Mouse (Mus musculus): ENCODE measurements around the gene Orc3.

The Orc3 gene

DNA sequence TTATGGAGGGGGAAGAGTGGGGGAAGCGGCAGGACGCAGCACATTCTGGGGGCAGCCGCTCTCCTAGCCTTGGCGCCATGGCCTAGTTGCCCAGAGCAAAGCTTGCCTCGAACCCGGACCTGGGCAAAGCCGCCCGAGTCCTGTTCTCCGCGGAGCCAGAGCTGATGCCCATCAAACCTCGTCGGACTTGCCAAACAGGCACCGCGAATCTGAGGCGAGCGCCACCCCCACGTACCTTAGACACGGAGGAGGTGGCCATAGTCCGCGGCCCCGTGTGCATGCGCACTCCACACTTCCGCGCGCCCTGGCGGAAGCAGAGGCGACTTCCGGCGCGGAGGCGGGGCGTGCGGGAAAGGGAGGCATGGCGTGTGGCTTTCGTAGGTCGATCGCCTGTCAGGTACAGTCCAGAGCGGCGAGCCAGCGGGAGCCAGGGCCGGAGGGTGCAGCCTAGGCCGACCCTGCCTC lies at the start of gene Orc3, which contains the start of gene Rars2:
Gene Orc3, minus strand, starts transcription at position 315 of the 465 bp plus-strand sequence.
Gene Rars2, plus strand, starts transcription at position 328 of the 465 bp plus-strand sequence.
- DNase-seq: peak; percentile 91

DNA sequence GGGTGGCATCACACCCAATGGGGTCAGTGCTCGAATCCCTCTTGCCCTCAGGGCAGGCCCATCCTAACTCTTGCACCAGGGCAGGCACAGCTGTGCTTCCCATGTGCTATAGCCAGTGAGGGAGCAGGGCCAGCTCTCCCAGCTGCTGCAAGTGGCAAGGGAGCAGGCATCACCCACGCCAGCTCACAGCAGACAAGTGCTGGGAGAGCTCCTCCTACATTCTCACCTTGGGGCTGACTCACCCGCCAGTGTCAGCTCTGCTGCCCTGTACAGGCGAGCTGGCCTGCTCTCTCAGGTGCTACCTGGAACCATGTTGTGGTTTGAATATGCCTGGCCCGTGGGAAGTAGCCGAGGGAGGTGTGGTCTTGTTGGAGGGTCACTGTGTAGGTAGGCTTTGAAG lies 47.2 kb upstream of the Orc3 start:
- no peak for DNase-seq

DNA sequence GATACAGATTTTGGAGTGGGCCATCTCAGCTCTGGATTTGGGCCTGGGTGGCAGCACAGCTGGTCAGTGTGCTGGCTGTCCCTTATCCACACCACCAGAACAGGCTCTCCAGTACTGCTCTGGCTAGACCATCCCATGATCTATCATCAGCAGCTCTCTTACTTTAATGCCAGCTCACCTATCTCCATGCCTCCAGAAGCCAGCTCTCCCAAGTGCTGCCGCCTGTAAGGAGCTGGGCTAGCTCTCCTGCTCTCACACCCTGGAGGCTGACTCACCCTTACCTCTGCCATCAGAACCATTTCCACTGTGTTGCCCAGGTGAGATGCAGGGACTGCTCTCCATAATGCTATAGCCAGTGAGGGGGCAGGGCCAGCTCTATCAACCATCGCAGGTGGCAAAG lies 46.8 kb upstream of the Orc3 start:
- DNase-seq: no peak

DNA sequence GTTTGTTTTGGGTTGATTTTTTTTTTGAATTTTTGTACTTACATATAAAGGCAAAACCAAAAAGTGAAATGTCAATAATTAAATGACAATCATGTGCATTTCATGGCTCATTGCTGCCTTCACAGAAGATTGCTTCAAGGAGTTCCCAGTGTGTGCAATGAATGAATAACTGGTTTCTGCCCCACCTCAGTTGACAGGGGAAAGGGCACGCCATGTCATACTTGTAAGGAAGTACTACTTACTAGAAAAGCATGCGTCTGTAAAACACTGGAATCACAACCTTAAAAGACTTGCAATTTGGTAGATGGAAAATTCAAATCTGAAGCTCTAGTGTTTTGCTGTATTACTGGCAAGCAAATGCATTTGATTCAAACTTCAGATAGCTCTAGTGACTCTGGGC lies 44.3 kb upstream of the Orc3 start:
- DNase-seq: no peak

DNA sequence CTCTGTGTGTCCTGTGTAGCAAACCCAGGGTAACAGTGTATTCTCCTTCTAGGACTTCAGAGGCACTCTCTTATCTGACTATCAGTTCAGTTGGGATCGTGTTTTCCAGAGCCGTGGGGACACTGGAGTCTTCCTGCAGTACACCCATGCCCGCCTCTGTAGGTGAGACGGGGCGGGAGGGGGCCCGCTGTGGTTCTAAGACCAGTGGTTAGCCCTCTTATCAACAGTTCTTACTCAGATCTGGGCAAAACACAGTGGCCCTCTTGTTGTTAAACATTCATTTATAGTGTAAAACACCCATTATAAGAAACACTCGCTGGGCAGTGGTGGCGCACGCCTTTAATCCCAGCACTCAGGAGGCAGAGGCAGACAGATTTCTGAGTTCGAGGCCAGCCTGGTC lies 41.4 kb upstream of the Orc3 start:
- DNase-seq: no peak

DNA sequence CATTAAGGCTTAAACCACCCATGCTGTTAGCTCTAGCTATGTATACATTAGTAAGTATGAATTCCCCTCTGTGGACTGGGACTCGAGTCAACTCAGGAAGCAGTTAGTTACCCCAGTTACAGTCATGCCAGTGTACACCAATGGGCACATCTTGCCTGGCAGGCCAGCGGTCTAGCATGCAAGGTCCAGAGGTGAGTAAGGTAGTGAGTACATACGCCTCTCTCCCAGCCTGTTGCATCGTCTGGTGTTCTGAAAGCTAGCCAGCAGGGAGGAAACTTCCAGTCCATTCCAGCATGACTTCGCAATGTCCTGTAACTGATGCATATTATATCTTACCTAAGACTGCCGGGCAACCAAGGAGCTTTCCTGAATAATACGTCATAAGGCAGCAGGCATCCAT lies 38.4 kb upstream of the Orc3 start:
- DNase-seq: no peak

DNA sequence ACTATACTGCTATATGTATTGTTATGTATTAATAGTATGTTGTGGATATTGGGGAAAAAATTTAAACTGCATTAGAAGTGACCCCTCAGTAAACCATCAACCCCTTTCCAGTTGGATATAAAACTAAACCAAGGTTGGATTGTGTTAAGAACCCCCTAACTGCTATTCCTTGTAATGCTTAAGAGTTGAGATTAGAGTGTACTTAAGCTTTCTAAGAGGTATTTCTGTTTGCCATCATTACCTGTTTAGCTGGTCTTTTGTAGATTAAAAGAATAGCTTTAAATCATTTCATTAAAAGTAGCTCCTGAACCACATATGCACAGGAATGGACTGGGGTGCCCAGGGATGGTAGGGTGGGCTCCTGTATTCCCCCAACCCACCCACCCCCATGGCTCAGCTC lies 30.0 kb upstream of the Orc3 start:
- DNase-seq: no peak

DNA sequence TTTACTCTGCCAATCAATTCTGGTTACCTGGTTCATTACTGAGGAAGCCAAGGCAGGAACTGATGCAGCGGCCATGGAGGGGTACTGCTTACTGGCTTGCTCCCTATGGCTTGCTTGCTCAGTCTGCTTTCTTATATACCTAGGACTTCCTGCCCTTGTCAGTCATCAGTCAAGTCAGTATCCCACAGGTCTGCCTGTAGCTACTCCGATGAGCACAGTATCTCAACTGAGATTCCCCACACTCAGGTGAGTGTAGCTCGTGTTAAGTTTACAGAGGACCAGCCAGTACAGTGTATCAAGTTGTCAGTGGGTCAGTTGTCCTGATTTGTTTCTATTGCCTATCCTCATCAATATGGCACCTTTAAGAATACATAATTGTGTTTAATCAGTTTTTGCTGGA lies 26.0 kb upstream of the Orc3 start:
- no peak for DNase-seq

DNA sequence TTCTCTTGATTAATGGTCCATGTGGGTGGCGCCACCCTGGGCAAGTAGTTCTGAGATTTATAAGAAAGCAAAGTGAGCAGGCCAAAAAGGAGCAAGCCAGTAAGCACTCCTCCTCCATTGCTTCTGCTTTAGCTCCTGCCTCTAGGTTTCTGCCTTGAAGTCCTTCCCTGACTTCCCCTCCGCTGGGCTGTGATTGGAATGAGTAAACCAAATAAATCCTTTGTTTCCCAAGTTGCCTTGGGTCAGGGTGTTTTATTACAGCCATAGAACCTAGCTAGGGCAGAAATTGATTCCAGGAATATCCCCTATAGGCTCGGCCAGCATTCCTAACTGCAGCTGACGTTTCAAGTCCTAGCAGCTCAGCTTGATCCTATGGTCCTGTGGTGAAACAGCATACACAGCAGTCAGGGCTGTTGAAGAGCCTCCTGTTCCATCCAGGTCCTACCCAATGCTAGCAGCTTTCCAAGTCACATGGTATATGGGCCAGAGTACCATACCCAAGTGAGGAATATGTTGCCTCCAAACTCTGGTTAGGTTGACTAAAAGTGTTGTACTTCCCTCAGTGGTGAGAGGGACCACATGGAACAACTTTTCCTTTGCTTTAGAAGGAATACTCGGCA lies 25.1 kb upstream of the Orc3 start:
- no peak for DNase-seq

DNA sequence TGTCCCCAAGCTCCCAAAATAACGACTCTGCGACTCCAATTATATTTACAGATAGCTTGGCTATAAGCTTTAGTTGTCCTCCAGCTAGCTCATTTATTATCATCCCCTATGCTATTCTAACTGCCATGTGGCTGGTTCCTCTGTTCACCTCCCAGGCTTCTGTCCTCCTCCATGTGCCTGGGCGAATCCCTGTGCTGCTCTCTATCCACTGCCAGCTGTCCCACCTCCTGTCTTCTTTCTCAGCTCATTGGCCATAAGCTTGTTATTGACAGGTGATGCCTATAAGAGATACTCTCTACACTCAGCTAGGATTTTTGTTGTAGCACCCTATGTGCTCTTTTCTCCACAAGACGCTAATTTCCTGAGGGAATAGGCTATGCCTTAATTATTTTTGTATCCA lies 23.1 kb upstream of the Orc3 start:
- DNase-seq: no peak

DNA sequence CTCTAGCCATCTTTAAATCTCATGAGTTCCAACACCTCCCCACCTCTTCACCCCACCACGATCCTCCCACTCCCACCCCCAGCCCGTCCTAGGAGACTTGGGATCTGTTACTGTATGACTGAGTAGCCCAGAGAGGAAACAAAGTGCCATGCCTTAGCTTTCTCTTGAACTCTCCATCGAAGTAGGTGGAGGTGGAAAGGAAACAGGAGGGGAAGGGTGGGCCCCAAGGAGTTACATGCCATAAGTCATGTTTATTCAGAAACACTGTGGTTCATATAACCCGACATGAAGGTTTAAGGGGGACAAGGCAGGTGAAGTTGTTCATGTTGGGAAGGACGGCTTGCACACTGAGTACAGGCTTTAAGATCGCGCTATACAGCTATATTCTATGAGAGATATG lies 22.6 kb upstream of the Orc3 start:
- DNase-seq: no peak

DNA sequence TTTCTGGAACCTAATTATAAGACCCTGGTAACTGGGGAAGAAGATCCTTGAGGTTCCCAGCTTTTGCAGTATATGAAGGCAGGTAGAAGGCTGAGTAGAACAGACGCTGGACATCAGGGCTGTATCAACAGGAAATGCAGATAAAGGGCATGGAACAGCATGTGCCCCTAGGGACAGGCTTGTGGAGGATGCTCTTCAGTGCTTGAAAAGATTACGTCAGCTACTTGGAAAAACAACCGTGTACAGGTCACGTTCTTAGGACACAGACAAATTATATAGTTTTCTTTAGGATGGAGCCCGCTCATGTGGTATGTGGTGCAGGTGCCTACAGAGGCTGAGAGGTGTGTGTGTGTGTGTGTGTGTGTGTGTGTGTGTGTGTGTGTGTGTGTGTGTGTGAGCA lies 21.3 kb upstream of the Orc3 start:
- DNase-seq: no peak

DNA sequence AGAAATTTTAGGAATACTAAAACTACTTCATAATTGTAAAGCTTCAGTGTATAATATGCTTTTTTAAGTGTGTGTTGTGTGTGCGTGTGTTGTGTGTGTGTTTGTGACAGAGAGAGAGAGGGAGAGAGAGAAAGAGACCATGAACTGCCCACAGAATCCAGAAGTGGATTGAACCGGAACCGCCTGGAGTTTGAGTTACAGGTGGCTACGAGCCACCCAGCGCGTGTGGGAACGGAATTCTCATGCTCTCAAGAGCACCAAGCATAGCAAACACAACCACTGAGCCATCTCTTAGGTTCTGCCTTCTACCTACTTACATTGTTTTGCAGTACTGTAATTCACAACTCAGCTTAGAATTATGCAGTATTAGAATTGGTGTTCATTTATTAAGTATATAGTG lies 19.4 kb upstream of the Orc3 start:
- DNase-seq: no peak

DNA sequence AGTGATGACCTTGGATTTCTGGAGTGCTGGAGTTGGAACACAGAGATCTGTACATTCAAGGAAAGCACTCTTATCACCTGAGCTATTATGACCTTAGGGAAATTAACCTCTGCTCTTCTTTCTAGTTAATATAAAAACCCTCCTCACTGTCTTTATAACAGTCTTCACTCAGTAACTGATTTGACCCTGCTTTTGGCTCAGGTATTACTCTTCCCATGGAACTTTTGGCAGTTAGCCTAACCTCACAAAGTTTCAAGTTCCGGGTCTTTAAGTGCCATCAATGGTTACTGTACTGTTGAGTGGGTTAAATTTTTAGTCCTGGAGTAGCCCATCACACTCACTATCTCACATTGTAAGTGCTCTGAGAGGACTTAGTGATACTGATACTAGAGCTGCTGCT lies 15.2 kb upstream of the Orc3 start:
- DNase-seq: no peak

DNA sequence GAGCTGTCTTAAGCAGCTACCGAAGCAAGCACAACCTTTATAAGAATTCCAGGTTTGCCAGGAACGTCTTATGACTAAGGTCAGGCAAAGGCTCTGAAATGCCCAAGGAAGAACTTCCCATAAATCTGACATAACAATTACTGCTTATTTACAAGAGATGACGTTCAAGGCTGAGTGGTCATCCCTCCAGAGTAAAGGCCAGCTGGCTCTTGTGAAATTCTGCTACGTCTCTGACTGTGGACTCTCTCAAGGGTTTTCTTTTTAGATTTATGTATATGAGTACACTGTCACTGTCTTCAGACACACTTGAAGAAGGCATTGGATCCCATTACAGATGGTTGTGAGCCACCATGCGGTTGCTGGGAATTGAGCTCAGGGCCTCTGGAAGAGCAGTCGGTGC lies 11.7 kb upstream of the Orc3 start:
- no peak for DNase-seq

DNA sequence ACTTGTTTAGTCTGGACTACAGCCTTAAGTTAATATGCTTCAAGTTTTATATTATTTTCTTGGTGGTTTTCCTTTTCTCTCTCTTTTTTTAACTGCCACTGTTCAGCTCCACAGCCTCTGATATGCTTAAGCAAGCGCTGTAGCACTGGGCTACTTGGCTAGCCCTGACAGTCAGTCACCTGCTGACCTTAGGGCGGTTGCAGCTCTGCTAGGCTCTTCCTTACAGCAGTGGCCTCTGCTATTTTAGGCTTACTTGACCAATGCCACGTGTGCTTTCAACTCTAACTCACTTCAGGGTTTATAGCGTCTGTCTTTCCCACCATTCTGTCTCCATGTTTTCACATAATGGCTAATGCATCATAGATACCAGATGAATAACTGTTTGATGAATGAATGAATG lies 10.8 kb upstream of the Orc3 start:
- DNase-seq: no peak

DNA sequence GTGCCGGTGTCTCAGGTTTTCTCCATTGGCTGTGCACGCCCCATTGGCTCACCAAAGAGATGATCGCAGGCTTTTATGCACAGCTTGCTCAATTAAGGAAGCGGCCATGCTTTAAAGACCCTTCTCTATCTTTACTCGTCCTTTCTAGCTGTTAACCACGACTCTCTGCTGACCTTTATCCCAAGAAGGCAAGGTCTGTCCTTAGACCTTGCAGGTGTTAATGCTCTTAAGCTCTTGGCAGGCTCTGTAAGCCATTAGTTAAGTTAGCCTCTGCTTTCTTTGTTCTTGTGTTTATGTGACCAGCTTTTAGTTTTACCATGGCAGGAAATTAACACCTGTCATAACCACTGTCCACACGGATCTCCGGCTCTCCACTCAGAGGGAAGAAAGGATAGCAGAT lies 1.4 kb upstream of the Orc3 start:
- no peak for DNase-seq

DNA sequence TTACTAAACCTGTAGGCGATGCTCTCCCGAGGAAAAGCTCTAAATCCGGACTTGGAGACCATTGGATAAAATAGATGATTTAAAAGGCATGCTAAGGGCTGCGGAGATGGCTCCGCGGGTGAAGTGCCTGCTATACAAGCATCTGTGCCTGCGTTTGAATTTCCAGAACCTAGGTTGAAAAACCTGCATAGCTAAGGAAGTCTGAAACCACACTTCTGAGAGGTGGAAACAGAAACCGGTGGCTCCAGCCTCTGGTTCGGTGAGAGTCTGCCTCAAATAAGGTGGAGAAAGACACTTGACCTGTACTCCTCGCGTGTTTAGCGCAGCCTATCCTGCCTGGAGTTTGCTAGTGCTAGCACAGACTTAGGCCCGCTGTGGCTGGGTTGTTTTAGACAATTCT lies 559 bp upstream of the Orc3 start:
- DNase-seq: peak; percentile 18

DNA sequence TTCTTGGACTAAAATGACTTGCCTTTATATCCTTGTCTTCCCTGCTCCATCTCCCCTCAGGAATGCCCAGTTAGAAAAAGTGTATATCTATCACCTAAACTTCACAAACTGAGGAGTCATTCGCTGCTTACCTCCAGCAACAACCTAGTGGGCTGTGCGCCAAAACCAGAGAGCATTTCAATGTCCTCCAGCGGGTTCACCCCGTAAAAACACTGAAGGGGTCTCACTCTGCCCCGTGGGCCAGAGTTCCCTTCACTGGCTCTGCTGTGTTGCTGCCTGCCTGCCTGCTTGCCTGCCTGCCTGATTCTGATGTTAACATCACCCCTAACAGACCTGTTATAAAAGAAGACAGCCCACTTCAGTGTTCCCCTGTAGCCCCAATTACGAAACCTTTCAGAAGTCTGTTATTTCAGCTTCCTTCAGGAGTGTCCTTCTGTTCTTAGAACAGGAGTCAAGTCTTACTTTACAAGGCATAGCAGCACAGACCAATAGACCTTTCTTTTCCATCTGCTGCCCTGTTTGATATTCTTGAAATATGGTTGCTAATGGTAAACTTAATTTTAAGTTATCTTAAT lies 1.1 kb downstream of the Orc3 start:
- no peak for DNase-seq

DNA sequence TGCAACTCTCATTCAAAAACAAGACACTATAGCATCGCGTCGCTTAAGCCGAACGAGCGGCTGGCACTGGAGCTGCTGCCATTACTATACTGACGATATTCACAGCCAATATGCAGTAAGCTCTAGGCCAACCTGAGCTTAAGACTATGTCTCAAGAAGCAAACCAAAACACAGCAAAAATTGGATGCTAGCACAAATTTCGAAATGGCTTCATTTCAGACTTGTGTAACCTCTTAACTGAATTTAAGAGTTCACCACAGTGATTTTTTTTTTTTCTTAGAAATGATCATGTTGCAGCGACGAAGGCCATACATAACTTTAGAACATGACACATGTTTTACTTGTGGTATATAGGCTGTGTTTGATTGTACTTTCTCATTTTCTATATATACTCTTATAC lies 8.1 kb downstream of the Orc3 start:
- DNase-seq: no peak

DNA sequence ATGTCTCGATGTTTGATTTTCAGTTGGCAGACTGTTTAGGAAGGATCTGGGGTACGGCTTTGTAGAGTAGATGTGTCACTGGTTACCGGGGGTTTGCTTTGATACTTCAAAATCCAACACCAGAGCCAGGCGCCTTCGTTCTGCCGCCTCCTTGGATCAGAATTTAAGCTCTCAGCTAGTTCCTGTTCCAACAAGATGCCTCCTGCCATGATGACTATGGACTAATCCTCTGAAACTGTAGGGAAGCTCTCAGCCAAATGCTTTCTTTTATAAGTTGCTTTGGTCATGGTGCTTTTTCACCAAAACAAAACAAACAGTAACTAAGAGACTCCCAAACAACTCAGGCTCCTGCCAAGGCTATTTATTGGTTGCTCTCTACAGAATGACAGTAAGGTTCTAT lies 11.6 kb downstream of the Orc3 start:
- DNase-seq: no peak

DNA sequence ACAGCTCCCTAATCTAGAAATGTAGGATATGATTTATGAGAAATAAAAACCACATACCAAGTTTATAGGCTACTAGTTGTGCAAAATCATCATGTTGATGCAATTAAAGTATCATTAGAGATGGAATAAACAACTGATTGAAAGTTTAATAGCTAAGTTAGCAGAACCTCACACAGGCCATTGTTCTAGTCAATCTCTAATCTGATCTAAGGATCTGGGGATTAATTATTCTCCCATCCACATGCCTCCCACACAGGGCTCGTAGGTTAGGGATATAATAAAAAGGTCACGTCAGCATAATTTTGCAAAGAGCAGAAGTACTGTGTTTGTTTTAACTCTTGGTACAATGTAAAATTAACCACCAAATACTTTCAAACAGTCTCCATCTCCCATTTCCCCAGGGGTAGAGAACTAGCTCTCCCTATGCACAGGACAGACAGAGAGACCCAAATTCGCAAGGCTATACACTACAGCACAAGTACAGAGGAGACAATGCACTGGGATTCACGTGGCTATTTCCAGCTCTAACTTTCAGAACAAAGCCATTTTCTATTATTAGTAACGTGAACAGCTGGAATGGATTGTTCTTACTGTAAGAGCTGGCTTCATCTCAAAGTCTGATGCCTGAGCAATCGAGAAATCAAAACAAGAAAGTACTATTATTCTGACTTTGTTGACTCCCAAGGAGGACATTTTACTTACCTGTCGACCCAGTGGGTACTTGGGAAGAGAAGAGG lies 29.7 kb downstream of the Orc3 start:
- no peak for DNase-seq

DNA sequence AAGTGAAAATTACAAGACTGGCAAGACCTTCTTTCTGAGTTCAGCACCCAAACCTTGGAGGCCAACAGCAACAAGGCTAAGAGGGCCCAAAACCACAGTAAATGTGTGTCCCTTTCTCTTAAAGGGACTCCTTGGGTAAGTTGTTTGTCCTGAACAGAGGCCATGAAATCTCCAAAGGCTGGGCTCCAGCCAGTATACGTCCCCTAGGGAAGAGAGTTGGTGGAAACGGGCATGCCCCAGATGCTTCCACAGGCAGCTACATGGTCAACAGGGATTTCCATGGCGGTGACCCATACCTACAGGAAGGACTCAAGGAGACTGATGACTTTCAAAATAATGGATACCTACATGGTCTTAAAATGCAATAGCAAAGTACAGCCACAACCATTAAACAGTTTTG lies 31.3 kb downstream of the Orc3 start:
- no peak for DNase-seq

DNA sequence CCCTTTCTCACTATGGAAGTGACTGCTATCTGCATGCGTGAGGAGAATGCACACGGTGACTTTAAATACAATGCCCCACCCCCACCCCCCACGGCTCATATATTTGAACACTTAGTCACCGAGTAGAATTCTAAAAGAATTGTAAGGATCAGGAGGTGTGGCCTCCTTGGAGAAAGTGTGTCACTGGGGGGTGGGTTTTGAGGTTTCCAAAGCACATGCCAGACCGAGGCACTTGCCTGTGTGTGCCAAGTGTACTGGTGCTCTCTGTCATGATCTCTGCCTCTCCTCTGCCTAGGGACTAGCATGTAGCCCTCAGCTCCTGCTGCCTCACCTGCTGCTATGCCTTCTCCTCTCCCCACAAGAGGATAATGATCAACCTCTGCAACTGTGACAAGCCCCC lies 32.3 kb downstream of the Orc3 start:
- DNase-seq: no peak

DNA sequence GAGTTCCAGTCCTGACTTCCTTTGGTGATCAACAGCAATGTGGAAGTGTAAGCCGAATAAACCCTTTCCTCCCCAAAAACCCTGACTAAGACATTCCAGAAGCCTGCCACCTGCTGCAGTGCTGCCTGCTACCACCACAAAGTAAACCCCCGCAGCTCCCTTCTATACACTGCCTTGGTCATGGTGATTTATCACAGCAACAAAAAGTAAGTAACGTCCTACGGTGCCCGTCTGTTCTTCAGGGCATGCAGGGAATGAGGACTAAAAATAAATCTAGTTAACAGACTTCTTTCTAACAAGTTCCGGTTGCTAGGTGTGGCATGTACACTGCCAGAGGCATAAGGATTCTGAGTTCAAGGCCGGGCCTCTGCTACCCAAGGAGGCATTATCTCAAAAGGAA lies 32.8 kb downstream of the Orc3 start:
- DNase-seq: no peak
